Mouse (Mus musculus): ENCODE measurements around the gene Vezt. TPM values are rescaled to one million over a fixed set of nuclear protein-coding genes. Genes with fewer than 3 reads are reported as not detected.
A peak's percentile ranks its signal among the peaks of the same experiment; 100 is the strongest.

Gene Vezt
- polyA plus RNA-seq, 1 experiment from 2014 or later = 29.7 TPM

DNA sequence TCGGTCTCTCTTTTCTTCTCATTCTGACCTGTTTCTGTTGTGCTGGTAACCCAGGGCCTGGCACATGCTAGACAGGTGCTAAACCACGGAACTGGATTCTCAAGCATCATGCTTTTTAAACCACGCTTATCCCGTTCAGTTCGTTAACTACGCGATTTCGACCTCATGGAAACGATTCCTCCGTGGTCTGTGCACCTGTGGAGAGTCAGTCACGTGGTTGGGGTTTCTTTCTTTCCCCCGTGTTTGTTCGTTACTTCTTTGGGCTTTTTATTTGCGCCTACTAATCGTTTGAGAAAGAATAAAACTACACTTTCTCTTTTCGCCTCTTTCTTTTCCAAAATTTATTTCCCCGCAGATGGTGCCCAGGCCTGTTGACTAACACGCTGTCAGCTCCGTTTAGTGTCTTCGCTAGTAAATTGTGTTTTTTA is 96.8 kb downstream of the Vezt start:
- Histone ChIP-seq H3K4me1 (ENCODE audit: control insufficient read depth, insufficient read depth, low read length) (peaks cover under 1% of the 10 kb centered on the region; the same call in 1 of the 2 replicates), H3K9ac (replicated peaks; ENCODE audit: low read depth, low read length) (no peak overlapping the region), H3K27me3 (ENCODE audit: control insufficient read depth, insufficient read depth, low read length) (no peaks in the 10 kb centered on the region), H3K36me3 (ENCODE audit: control insufficient read depth, insufficient read depth, low read length) (no peaks in the 10 kb centered on the region), H3K4me2 (replicated peaks; ENCODE audit: low read depth, low read length) (no peak overlapping the region), H3K4me3 (ENCODE audit: low read depth, low read length) (no peak overlapping the region), H3K9me3 (ENCODE audit: control insufficient read depth, low read depth, low read length) (no peaks in the 10 kb centered on the region), H3K27ac (ENCODE audit: low read length) (no peak overlapping the region)
- 90% methylated on average over 20 of the region's 20 CpGs for WGBS
- ATAC-seq (ENCODE audit: insufficient number of reproducible peaks, insufficient read depth, low FRiP score, low read depth) = no peak

- no peak overlapping the region for H3K4me3 ChIP-seq (ENCODE audit: low read depth, low read length)
- no peaks in the 10 kb centered on the region for H3K4me1 ChIP-seq (ENCODE audit: control insufficient read depth, insufficient read depth, low read length)
- H3K27ac ChIP-seq (ENCODE audit: low read length) = peak overlapping the region; percentile 1; the same call in 1 of the 2 replicates
- WGBS = 25% methylated on average over 9 of the region's 9 CpGs
- no peak overlapping the region for H3K4me2 ChIP-seq (replicated peaks; ENCODE audit: low read depth, low read length)
- no peak overlapping the region for H3K9ac ChIP-seq (replicated peaks; ENCODE audit: low read depth, low read length)
- H3K9me3 ChIP-seq (ENCODE audit: control insufficient read depth, low read depth, low read length) = no peaks in the 10 kb centered on the region
- no peaks in the 10 kb centered on the region for H3K27me3 ChIP-seq (ENCODE audit: control insufficient read depth, insufficient read depth, low read length)
- ATAC-seq (ENCODE audit: insufficient number of reproducible peaks, insufficient read depth, low FRiP score, low read depth) = peak; percentile 72; the same call in 1 of the 2 replicates
- no peaks in the 10 kb centered on the region for H3K36me3 ChIP-seq (ENCODE audit: control insufficient read depth, insufficient read depth, low read length)
These were observed 101.6 kb downstream of the Vezt start for GRCm38 (mm10) chr10:93933980-93934379.

DNA sequence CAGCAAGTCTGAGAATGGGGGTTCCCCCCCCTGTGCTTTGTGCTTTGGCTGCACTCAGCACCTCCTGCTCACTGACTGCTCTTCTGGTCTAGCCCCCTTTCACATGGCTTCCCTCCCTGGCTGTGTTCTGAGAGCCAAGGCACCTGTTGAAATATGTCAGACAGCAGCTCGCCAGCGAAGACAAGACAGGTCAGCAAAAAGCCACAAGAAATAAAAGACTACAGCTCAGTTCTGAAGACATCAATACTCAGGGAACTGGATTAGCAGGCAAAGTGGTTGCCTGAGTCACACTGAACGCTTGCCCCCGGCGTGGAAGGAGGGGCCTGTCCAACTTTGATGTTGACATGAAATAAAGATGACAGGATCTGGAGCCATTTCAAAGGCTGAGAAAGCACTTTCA is 102.8 kb downstream of the Vezt start:
- Histone ChIP-seq H3K27me3 (ENCODE audit: control insufficient read depth, insufficient read depth, low read length) (no peaks in the 10 kb centered on the region), H3K36me3 (ENCODE audit: control insufficient read depth, insufficient read depth, low read length) (no peaks in the 10 kb centered on the region), H3K9ac (replicated peaks; ENCODE audit: low read depth, low read length) (no peak overlapping the region), H3K4me1 (ENCODE audit: control insufficient read depth, insufficient read depth, low read length) (no peaks in the 10 kb centered on the region), H3K9me3 (ENCODE audit: control insufficient read depth, low read depth, low read length) (no peaks in the 10 kb centered on the region), H3K4me2 (replicated peaks; ENCODE audit: low read depth, low read length) (no peak overlapping the region), H3K27ac (ENCODE audit: low read length) (no peak overlapping the region), H3K4me3 (ENCODE audit: low read depth, low read length) (no peak overlapping the region)
- WGBS = 44% methylated on average over 5 of the region's 5 CpGs
- no peak for ATAC-seq (ENCODE audit: insufficient number of reproducible peaks, insufficient read depth, low FRiP score, low read depth)

DNA sequence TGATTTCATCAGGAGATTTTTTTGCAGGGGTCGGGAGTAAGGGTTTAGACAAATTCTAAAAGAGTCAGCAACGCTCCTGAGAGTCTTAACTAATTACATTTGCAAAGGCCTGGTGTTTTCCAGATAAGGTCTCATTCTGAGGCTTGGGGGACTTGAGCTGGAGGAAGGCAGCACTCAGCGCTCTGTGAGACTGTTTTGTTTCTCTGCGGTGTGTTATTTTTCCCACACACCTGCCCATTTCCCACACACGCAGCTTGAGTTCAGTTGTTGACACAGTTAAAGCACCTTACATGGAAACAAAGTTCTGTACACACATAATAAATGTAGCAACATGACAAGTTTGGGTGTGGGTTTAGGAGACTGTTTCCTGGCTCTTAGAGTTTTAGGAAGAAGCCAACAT is 103.6 kb downstream of the Vezt start:
- Histone ChIP-seq H3K9me3 (ENCODE audit: control insufficient read depth, low read depth, low read length) (no peaks in the 10 kb centered on the region), H3K4me2 (replicated peaks; ENCODE audit: low read depth, low read length) (no peak overlapping the region), H3K9ac (replicated peaks; ENCODE audit: low read depth, low read length) (no peak overlapping the region), H3K4me3 (ENCODE audit: low read depth, low read length) (no peak overlapping the region), H3K27ac (ENCODE audit: low read length) (no peak overlapping the region), H3K36me3 (ENCODE audit: control insufficient read depth, insufficient read depth, low read length) (no peaks in the 10 kb centered on the region), H3K27me3 (ENCODE audit: control insufficient read depth, insufficient read depth, low read length) (no peaks in the 10 kb centered on the region), H3K4me1 (ENCODE audit: control insufficient read depth, insufficient read depth, low read length) (no peaks in the 10 kb centered on the region)
- WGBS = 69% methylated on average over 5 of the region's 5 CpGs
- ATAC-seq (ENCODE audit: insufficient number of reproducible peaks, insufficient read depth, low FRiP score, low read depth) = no peak

DNA sequence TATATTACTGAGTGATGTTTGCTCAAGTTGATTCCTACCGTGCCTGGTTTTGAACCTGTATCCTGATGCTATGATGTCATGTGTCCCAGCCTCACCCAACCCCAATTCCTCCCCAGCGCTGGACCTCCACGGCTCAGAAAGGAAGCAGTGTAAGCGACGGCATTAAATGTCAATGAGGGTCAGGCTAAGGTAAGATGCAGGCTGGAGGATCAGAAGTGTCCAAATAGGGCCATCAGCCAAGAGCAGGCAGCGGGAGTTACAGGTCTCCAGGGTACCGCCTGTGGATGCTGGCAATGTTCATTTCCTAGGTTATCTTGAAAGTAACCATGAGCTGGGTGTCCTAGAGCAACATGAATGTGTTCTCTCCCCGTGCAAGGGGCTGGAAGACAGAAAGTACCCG is 104.2 kb downstream of the Vezt start:
- Histone ChIP-seq H3K36me3 (ENCODE audit: control insufficient read depth, insufficient read depth, low read length) (no peaks in the 10 kb centered on the region), H3K4me3 (ENCODE audit: low read depth, low read length) (no peak overlapping the region), H3K27me3 (ENCODE audit: control insufficient read depth, insufficient read depth, low read length) (no peaks in the 10 kb centered on the region), H3K9ac (replicated peaks; ENCODE audit: low read depth, low read length) (no peak overlapping the region), H3K27ac (ENCODE audit: low read length) (no peak overlapping the region), H3K4me2 (replicated peaks; ENCODE audit: low read depth, low read length) (no peak overlapping the region), H3K4me1 (ENCODE audit: control insufficient read depth, insufficient read depth, low read length) (no peaks in the 10 kb centered on the region), H3K9me3 (ENCODE audit: control insufficient read depth, low read depth, low read length) (no peaks in the 10 kb centered on the region)
- 71% methylated on average over 9 of the region's 9 CpGs for WGBS
- no peak for ATAC-seq (ENCODE audit: insufficient number of reproducible peaks, insufficient read depth, low FRiP score, low read depth)

GRCm38 (mm10) chr10:93930236-93930824 is 105.3 kb downstream of the Vezt start:
- Histone ChIP-seq H3K27me3 (ENCODE audit: control insufficient read depth, insufficient read depth, low read length) (no peaks in the 10 kb centered on the region), H3K4me2 (replicated peaks; ENCODE audit: low read depth, low read length) (no peak overlapping the region), H3K9ac (replicated peaks; ENCODE audit: low read depth, low read length) (no peak overlapping the region), H3K4me3 (ENCODE audit: low read depth, low read length) (no peak overlapping the region), H3K4me1 (ENCODE audit: control insufficient read depth, insufficient read depth, low read length) (no peaks in the 10 kb centered on the region), H3K36me3 (ENCODE audit: control insufficient read depth, insufficient read depth, low read length) (no peaks in the 10 kb centered on the region), H3K9me3 (ENCODE audit: control insufficient read depth, low read depth, low read length) (no peaks in the 10 kb centered on the region), H3K27ac (ENCODE audit: low read length) (no peak overlapping the region)
- 48% methylated on average over 4 of the region's 4 CpGs for WGBS
- no peak for ATAC-seq (ENCODE audit: insufficient number of reproducible peaks, insufficient read depth, low FRiP score, low read depth)

- Histone ChIP-seq H3K27me3 (ENCODE audit: control insufficient read depth, insufficient read depth, low read length) (no peaks in the 10 kb centered on the region), H3K4me3 (ENCODE audit: low read depth, low read length) (no peak overlapping the region), H3K9me3 (ENCODE audit: control insufficient read depth, low read depth, low read length) (no peaks in the 10 kb centered on the region), H3K27ac (ENCODE audit: low read length) (no peak overlapping the region), H3K4me2 (replicated peaks; ENCODE audit: low read depth, low read length) (no peak overlapping the region), H3K9ac (replicated peaks; ENCODE audit: low read depth, low read length) (no peak overlapping the region), H3K4me1 (ENCODE audit: control insufficient read depth, insufficient read depth, low read length) (no peaks in the 10 kb centered on the region), H3K36me3 (ENCODE audit: control insufficient read depth, insufficient read depth, low read length) (no peaks in the 10 kb centered on the region)
- no peak for ATAC-seq (ENCODE audit: insufficient number of reproducible peaks, insufficient read depth, low FRiP score, low read depth)
- 72% methylated on average over 5 of the region's 5 CpGs for WGBS
These were observed 111.0 kb downstream of the Vezt start for GRCm38 (mm10) chr10:93924666-93925065.

GRCm38 (mm10) chr10:93921160-93921559 is 114.5 kb downstream of the Vezt start:
- Histone ChIP-seq H3K27ac (ENCODE audit: low read length) (no peak overlapping the region), H3K4me1 (ENCODE audit: control insufficient read depth, insufficient read depth, low read length) (no peaks in the 10 kb centered on the region), H3K9me3 (ENCODE audit: control insufficient read depth, low read depth, low read length) (no peaks in the 10 kb centered on the region), H3K4me2 (replicated peaks; ENCODE audit: low read depth, low read length) (no peak overlapping the region), H3K9ac (replicated peaks; ENCODE audit: low read depth, low read length) (no peak overlapping the region), H3K4me3 (ENCODE audit: low read depth, low read length) (no peak overlapping the region), H3K36me3 (ENCODE audit: control insufficient read depth, insufficient read depth, low read length) (no peaks in the 10 kb centered on the region), H3K27me3 (ENCODE audit: control insufficient read depth, insufficient read depth, low read length) (no peaks in the 10 kb centered on the region)
- WGBS = 94% methylated on average over 4 of the region's 4 CpGs
- ATAC-seq (ENCODE audit: insufficient number of reproducible peaks, insufficient read depth, low FRiP score, low read depth) = no peak

GRCm38 (mm10) chr10:93919227-93919626 is 116.4 kb downstream of the Vezt start:
- H3K9ac ChIP-seq (replicated peaks; ENCODE audit: low read depth, low read length) = no peak overlapping the region
- WGBS = 56% methylated on average over 13 of the region's 13 CpGs
- no peaks in the 10 kb centered on the region for H3K4me1 ChIP-seq (ENCODE audit: control insufficient read depth, insufficient read depth, low read length)
- ATAC-seq (ENCODE audit: insufficient number of reproducible peaks, insufficient read depth, low FRiP score, low read depth) = no peak
- no peak overlapping the region for H3K4me3 ChIP-seq (ENCODE audit: low read depth, low read length)
- no peak overlapping the region for H3K4me2 ChIP-seq (replicated peaks; ENCODE audit: low read depth, low read length)
- H3K27ac ChIP-seq (ENCODE audit: low read length) = peak overlapping the region; percentile 50; the same call in 1 of the 2 replicates
- no peaks in the 10 kb centered on the region for H3K27me3 ChIP-seq (ENCODE audit: control insufficient read depth, insufficient read depth, low read length)
- no peaks in the 10 kb centered on the region for H3K36me3 ChIP-seq (ENCODE audit: control insufficient read depth, insufficient read depth, low read length)
- H3K9me3 ChIP-seq (ENCODE audit: control insufficient read depth, low read depth, low read length) = no peaks in the 10 kb centered on the region

All from stomach, embryonic 14.5 days (tissue).